Mouse (Mus musculus): ENCODE measurements around the gene Kpna2. TPM values are rescaled to one million over a fixed set of nuclear protein-coding genes. Genes with fewer than 3 reads are reported as not detected.
"Not testable (repeated sequence)": the region's sequence is repeated elsewhere in the genome, so short reads cannot be mapped to it uniquely, and the experiment has no call there.

The Kpna2 gene
- polyA plus RNA-seq (2012; rRNA removed): 30.8 and 37.6 TPM in 2 replicates

DNA sequence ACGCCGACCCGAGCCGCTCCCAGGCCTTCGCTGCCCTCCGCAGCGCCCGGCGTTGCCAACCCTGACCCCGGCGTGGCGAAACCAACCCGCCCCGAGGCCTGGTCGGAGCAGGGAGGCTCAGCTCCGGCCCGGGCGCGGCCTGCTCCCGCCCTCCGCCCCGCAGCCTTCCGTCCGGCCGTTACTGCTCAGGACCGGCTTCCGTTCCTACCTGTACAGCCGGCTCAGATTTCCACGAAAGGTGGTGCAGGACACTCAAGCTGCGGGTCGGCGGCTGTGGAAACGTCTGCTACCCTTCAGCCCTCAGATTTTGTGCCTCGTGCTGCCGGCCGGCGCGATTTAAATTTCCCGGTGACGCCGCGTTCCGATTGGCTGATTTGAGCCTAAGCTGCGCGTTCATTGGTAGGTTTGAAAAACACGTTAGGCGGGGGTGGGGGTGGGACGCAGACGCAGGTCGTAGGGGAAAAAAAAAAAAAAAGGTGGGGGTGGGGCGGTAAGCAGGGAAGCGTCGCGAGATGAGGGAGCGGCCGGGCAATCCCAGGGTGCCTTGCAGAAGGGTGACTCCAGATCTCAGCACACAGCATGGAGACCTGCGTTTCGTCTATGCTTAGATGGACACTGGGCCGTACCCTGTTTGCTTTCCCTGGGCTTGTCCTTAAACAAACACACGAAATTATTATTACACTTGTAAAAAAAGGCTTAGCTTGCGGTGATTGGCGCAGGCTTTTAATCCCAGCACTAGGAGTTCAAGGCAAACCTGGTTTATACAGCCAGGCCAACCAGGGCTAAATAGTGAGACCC lies at the start of gene Kpna2:
Gene Kpna2 (minus strand): TSS at position 391 of the 798 bp plus-strand sequence.
- peak; percentile 73 for DNase-seq (ENCODE audit: low spot score)

DNA sequence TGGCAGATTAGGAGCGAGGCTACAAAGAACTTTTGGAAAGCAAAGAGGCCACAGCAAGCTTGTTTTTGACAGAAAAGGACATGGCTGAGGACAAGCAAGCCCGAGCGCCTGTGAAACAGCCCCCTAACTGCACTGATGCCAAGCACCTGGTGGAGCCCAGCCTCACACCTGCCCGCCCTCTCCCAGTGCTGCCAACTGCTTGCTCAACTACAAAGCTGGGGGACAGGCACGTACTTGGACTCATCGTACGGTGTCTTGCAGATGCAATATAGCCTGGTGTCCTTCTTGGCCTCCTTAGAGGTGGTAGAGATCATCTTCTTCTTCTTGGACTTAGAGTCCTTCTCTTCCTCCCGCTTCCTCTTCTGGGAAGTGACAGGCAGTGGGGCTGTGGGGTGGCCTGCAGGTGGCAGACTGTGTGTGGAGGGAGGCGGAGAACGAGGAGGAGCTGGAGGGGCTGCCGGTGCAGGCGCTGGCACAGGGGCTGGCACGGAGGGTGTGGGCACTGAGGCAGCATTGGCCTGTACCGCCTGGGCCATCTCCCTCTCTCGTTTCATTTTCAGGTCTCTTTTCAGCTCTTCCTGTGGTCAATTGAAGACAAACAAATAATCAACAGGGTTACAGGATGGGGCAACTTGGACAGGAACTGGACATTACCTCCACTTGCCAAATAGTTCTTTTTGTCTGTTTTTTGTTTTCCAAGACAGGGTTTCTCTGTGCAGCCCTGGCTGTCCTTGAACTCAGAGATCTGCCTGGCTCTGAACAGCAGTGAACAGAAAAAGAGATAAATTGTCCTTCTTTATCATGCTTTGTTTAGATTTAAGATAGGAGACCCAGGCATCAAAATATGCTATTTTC lies 47.7 kb upstream of the Kpna2 start:
- no peak for DNase-seq (ENCODE audit: low spot score)

DNA sequence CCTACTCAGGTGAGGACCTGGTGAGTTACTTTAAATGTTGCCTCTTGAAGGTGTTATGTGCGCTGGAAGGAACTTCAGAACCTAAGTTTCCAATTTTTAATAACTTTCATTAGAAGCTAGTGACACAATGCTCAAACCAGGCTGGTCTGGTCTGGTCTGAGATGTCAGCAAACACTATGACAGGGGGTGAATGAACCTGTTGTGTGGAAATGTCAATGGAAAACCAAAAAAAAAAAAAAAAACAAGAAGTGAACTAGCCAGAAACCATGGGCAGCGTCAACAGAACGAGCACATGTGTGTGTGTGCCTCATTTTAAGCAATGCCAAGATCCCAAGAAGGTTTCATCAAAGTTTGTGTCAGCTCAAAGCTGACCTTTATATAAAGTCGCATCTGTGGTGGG lies 46.2 kb upstream of the Kpna2 start:
- DNase-seq (ENCODE audit: low spot score): no peak

DNA sequence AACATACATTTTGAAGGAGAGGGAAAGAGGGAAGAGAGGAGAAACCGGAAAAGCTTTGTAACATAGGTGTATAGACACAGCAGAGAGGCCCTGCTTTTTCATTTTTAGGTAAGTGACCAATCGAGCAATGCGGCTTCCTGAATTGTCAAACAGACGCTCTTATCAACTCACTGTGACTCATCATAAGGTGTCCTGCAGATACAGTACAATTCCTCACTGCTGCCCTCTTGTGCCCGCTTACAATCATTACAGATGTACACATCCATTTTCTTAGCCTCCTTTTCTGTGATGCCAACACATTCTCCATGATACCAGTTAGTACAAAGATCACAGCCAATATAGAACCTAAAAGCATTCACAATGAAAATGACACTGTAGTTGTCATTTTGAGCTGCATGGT lies 45.0 kb upstream of the Kpna2 start:
- no peak for DNase-seq (ENCODE audit: low spot score)

DNA sequence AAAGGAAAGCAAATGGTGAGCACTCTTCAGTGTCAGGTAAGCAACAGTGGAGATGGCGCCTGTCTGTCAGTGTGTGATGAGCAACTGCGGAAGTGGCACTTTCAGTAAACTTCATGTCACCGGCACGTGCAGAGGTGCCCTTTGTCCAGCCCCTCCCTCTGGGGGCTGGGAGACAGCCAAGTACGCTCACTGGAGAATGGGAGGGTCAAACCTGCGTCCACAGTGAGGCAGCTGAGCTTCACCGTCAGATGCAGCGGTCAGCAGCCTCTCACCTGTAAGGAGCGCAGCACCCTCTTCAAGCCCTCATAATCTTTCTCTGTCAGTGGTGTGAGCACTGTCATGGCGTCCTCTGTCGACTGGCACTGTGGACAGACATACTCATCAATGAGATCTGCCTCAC lies 44.0 kb upstream of the Kpna2 start:
- DNase-seq (ENCODE audit: low spot score): no peak

DNA sequence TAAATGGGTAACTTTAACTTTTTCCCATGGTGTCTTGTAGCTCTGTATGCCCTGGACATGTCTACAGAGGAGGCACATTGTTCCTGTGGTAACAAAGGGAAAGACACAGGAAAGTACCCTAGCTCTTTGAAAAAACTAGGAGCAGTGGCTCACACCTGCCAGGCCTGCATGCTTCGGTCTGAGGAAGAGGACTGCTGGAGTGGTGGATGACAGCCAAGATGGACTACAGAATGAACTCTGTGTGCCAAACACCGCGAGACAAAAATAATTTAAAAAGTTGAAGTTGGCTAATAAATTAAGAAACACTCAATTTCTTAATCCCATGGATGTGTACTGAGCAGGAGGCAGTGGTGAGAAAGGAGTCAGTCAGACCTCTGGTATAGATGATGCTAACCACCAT lies 42.1 kb upstream of the Kpna2 start:
- DNase-seq (ENCODE audit: low spot score): no peak

DNA sequence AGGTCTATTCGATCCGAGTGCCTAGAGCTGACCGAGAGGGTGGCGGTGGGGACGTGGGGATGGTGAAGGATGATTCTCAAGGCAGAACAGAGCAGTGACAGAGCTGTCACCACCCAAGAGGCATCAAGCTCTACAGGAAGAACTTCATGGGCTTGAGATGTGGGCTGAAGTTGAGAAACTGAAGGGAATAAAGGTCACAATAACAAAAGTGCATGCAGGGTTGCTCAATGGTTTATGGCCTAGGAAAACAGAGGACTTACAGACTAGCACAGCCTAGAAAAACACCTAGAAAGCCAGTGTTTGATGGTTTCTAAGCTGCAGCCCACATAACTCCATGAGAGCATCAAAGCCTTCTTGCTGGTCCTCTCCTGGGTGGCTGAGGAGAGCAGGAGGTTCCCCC lies 40.1 kb upstream of the Kpna2 start:
- DNase-seq (ENCODE audit: low spot score): no peak

DNA sequence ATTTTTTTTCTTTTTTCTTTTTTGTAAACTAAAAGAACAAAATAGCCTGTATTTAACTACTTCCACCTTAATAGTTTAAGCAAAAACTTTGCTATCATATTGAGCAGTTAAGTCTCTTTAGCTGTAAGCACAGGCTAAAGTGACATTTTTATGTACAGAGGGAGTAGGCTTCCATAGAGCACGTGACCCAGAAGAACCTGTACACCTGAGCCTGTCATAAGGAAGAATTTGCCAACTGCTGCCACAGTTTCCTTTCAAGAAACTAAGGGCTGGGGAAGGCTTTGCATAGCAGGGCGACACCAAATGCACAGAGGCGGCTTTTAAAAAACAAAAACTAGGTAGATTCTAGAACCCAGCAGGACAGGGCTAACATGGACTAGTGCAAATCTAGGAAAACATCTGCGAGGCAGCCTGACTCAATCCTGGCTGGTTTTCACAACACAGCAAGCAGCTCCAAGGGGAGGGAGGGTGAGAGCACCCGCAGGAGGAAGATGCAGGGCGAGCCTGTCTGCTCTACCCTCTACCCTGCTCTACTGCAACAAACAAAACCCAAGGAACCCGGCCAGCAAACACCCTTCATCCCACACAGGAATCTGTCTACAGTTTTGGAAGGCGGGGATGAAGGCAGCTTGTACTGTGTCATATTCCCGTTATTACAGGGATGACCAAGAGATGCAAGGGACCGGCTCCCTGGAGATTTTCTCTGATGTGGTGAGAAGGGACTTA lies 34.9 kb upstream of the Kpna2 start:
- no peak for DNase-seq (ENCODE audit: low spot score)

DNA sequence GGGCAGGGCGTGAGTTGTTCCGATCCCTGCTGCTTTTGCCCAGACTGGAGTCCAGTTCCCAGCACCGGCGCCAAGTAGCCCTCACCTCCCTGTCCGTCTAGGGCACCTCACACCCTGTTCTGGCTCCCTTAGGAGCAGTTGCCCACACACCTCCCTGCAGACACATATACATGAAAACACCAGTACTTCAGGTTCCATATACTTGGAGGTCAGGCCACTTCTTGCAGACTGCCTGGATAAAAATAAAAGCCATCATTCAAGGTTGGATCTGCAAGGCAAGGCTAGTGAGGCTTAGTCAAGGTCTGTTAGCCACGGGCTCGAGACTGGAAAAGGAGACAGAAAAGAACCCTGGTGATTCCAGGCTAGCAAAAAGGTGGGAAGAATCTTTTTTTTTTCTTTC lies 32.3 kb upstream of the Kpna2 start:
- DNase-seq (ENCODE audit: low spot score): no peak

DNA sequence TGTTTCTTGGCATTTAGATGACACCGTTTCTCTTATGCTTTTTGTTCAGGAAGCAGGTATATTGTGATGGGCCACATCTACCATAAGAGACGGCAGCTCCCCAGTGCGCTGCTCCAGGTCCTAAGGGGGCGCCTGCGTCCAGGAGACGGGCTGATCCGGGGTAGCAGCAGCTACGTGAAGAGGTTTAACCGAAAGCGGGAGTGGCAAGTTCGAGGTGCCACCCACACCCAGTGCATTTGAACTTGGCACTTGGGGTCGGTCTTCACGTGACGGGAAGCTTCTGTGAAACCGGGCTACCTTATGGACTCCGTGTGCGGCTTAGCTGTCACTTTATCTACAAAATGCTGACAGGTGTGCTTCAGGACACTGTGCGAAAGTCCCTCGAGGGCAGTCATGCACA lies 30.2 kb upstream of the Kpna2 start:
- DNase-seq (ENCODE audit: low spot score): no peak

DNA sequence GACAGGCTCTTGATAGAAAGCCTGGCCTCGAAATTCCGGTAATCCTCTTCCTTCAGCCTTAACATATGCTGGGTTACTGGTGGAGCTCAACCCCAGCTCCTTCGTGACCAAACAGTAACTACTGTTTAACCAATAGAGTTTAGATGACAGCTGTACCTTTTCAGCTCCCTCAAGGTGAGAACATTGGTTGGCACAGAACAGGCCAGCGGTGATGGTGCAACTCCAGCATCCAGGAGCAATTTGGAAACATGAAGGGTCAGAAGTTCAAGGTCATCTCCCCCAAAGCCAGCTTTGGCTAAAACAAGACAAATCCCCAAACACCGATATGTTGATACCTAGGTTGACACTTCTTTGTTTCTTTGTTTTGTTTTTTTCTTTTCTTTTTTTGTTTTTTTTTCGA lies 29.4 kb upstream of the Kpna2 start:
- DNase-seq (ENCODE audit: low spot score): no peak

DNA sequence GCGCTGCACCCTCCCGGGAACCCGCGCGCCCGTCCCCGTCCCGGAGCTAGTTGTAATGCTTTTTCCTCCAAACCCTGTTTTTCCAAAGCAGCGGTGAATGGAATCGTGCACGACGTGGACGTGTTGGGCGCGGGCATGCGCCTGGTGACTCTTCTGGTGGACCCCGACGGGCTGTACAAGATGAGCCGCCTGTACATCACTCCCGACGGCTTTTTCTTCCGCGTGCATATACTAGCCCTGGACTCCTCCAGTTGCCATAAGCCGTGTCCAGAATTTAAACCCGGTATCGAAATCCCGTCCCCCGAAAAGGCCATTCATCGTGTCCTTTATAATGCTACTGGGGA lies 28.9 kb upstream of the Kpna2 start:
- DNase-seq (ENCODE audit: low spot score): no peak

DNA sequence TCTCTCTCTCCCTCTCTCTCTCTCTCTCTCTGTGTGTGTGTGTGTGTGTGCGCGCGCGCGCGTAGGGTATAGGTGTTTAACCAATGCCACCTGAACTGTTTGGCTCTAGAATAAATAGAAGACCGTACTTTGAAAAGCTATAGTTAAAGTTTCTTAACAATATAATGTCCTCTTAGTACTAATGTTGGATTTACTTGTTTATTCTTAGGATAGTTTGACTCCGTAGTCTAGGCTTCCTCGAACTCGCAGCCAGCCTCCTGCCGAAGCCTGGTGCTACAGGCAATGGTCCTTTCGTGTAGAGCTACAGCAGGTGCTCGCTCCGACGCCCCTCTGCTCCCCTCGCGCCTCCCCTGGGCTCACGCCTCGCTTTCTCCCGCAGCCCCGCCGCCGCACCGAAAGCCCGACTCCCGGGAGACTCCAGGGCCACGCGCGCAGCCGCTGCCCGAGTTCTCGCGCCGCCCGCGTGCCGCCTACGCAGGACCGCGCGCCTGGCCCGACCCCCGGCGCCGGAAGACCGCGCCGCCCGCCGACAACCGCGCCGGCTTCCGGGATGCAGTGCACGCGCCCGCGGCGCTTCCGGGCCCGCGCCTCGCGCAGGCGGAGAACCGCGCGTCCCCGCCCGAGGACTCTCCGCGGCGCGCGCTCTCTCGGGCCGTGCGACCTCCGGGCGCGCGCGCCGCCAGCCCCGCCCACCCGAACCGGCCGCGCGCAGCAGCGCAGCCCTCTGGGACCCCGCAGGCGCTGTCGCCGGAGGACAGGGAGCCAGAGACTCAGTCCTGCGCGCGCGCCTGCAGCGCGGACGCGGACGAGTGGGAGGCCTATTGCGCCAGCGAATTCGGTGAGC lies 28.3 kb upstream of the Kpna2 start:
- peak; percentile 82 for DNase-seq (ENCODE audit: low spot score)

DNA sequence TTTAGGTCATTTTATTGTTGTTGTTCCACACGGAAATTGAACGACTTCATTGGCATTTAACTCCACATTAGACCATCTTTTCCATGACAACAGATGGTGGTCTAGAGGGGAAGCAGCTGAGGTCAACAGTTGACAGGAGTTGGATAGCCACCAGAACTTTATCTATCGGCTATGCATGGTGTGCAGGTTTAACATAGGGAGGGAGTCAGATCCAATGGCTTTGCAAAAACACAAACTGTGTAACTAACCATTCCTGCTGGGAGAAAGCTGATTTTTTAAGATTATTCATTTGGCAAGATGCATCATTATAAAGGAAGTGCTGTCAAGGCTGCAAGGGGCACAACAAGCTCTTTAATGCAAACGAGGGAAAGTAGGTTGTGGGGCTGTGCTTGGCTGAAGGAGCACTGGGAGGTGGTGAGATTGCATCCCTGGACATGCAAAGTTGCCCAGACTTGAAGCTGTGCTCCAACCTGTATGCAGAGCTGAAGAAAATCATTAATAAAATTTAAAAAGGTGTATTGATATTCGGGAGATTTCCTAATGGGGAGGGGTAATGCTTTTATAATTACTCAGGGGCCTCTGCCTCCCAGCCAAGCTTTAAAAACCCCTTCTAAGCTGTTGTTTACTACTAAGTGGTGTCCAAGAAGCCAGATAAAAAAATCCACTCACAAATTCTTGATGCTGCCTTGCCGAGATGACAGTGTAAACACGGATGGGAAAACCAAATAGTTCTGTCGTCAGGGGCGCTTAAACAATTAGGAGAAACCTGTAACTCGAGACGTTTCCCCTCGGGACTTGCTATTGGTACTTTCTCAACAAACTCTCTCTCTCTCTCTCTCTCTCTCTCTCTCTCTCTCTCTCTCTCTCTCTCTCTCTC lies 27.5 kb upstream of the Kpna2 start:
- no peak for DNase-seq (ENCODE audit: low spot score)

DNA sequence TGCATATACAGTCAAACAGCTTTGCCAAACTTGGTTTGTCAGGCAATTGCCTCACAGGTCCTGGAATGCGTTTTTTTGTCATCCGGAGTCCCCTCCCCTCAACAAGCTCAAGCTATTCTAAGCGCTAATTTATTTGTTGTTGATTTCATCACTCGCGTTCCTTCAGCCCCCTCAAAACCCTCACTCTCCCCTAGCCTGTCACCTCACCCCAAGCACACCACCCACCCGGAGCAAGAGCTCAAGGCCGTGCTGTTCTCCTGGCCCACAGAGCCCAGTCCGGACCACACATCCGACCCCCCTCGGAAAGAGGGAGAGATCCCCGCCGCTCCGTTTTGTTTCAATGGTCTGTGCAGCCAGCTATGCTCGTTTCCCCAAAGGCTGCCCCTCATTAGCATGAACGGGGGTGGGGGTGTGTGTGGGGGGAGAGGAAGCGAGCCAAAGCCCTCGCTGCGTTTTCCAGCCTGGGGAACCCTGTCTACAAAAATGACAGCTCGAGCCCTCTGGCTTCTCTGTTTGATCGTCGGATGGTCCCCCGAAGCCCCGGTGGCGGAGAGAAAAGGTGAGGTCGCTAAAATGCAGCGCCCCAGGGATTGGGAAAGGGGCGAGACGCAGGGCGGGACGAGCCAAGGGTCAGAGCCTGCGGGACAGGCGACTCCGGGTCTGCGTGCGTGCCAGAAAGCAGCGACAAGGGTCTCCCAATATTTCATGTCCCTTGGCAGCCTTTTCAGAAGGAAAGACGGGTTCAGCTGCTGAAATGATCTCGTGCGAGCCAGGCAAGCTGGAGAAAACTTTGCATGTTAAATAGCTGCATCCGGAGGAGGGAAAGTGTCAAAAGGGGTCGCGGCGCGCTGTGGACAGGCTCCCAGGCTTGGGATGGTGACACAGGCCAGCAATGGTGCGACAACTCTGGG lies 26.3 kb upstream of the Kpna2 start, which contains the start of gene 1810010H24Rik:
Gene 1810010H24Rik (plus strand): TSS at position 271 of the 911 bp plus-strand sequence.
- DNase-seq (ENCODE audit: low spot score): no peak

DNA sequence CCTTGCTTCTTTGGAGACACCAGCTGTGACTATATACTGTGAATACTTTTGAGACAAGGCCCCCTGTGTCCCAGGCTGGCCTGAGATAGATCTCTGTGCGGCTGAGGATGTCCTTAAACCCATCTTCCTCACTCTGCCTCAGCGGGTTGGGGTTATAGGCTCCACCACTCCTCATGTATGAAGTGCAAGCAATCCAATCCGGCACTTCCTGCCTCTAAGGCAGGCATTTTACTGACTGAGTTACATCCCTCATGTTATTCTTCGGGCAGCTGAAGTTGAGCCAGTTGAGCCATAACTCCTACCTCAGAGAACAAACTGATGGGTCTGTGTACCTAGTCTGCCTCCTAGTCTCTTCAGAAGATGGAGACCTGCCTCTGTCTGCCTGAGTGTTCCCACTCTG lies 25.1 kb upstream of the Kpna2 start:
- no peak for DNase-seq (ENCODE audit: low spot score)

DNA sequence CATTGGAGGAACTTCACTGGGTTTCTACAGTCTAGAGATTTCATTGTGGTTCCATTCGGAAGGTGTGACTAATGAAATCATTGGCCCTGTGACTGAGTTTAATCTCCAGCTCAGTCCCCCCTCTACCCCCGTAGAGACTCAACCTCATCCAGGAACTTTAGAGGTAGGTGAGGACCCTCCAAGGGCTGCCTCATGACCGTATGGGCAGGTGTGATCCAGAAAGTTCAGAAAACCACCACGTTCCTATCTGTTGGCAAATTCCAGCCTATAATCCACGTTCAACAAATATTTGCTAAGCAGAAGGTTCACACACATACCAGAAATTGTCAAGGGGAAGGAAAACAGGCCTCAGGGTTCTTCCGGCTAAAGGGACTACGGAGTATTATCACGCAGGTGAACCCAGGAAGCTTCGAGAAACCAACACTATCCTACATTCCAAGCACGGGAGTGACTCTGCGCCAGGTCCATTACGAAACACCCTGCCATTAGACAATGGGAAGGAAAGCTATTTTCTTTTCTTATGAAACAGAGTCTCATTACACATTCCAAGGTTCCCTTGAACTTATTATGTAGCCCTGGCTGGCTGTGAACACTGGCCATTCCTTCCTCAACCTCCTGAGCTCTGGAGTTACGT lies 22.8 kb upstream of the Kpna2 start:
- DNase-seq (ENCODE audit: low spot score): no peak

DNA sequence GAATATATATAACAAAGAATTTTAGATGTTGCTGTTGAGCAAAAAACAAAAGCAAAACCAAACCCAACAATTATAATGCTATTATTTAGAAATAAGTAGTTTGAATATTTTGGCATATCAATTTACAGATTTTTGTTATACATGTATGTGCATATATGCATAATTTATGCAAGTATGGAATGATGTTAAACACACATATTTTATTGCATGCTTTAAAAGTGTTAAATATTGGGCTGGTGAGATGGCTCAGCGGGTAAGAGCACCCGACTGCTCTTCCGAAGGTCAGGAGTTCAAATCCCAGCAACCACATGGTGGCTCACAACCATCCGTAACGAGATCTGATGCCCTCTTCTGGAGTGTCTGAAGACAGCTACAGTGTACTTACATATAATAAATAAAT lies 20.4 kb upstream of the Kpna2 start:
- DNase-seq (ENCODE audit: low spot score): not testable (repeated sequence)

DNA sequence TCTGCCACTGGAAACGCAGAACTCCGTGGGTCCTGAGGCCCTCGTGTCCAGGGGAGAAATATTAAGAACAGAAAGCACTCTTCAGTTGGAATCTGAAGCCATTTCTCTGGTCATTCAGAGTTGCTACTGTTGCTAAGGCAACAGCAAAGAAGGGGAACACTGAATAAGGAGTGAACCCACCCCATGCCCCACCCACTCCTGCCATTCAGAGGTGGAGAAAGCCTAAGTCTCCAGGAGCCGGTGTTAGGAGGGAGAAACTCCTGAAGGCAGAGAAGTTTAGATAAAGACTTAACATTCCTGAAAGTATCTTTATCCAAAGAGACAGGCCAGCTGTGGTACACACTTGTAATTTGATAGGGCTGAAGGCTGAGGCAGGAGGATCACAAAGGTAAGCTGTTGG lies 20.0 kb upstream of the Kpna2 start:
- no peak for DNase-seq (ENCODE audit: low spot score)
